Mouse (Mus musculus) hindbrain, postnatal 0 days (tissue): ENCODE data around the gene Alg12. TPM values are rescaled to one million over a fixed set of nuclear protein-coding genes. Genes with fewer than 3 reads are reported as not detected.
A peak's percentile ranks its signal among the peaks of the same experiment; 100 is the strongest.

ENCODE experiments used
- ATAC-seq: fragments of 200-750 bp; cut with Nextera tagmentation; 2 replicates; pipeline ENCODE4 v1.8.0; 2017; ENCODE audit warnings: mild to moderate bottlenecking, moderate TSS enrichment, moderate library complexity
- DNase-seq: peaks from one replicate; pipeline ENCODE4 v3.0.0-alpha.2; 2015; ENCODE audit warnings: low spot score
- H3K27ac ChIP-seq: fragments of 300-500 bp; sonication (generic); 2 replicates; pipeline ENCODE4 v1.5.1; 2014; ENCODE audit warnings: mild to moderate bottlenecking
- H3K27me3 ChIP-seq: fragments of 300-500 bp; sonication (generic); 2 replicates; pipeline ENCODE4 v1.6.1; 2014; ENCODE audit warnings: low read length, mixed read lengths; ENCODE audit not compliant: insufficient read depth
- H3K36me3 ChIP-seq: fragments of 300-500 bp; sonication (generic); 2 replicates; pipeline ENCODE4 v1.6.1; 2014; ENCODE audit warnings: low read length, mixed read lengths; ENCODE audit not compliant: insufficient read depth
- H3K4me1 ChIP-seq: fragments of 300-500 bp; sonication (generic); 2 replicates; pipeline ENCODE4 v1.6.1; 2014; ENCODE audit warnings: antibody characterized with exemption, low read length, mixed read lengths; ENCODE audit not compliant: insufficient read depth
- H3K4me2 ChIP-seq: fragments of 300-500 bp; sonication (generic); 2 replicates; pipeline ENCODE4 v1.6.1; 2014; ENCODE audit warnings: low read depth, mild to moderate bottlenecking, low read length, moderate library complexity, mixed read lengths
- H3K4me3 ChIP-seq: fragments of 300-500 bp; sonication (generic); 2 replicates; pipeline ENCODE4 v1.5.1; 2014; ENCODE audit warnings: low read length
- H3K9ac ChIP-seq: fragments of 300-500 bp; sonication (generic); replicated peaks from 2 replicates; pipeline ENCODE4 v1.6.1; 2014; ENCODE audit warnings: mild to moderate bottlenecking, low read length, moderate library complexity, mixed read lengths
- H3K9me3 ChIP-seq: fragments of 300-500 bp; sonication (generic); 2 replicates; pipeline ENCODE4 v1.6.1; 2016; ENCODE audit warnings: low read length, mixed read lengths
- CTCF ChIP-seq: IDR thresholded peaks from 2 replicates; pipeline ENCODE4 v1.5.1; 2016; ENCODE audit warnings: antibody characterized with exemption, control low read depth, low read depth
- WGBS: fragments of 180-500 bp; shearing (Covaris S2); extraction: QIAGEN DNeasy Blood & Tissue Kit; methylation state at CpG from one replicate; pipeline ENCODE4 v1.1.7; 2014; 5-methylcytosine and 5-hydroxymethylcytosine counted together
- polyA plus RNA-seq: library from polyadenylated mRNA; unstranded; fragments of >200 nt; fragmentation: Nextera tagmentation; extraction: Ambion mirVana; gene quantifications from 2 replicates; pipeline ENCODE4 v1.2.1, GENCODE M21; 2015
- total RNA-seq: library from RNA; depleted of rRNA; stranded (reverse); fragments of >200 nt; gene quantifications from 2 replicates; pipeline ENCODE4 v1.2.3, GENCODE M21; 2014

The Alg12 gene
- total and polyA plus RNA-seq, 2 experiments from 2014 or later = 7.2 to 12.7 TPM

DNA sequence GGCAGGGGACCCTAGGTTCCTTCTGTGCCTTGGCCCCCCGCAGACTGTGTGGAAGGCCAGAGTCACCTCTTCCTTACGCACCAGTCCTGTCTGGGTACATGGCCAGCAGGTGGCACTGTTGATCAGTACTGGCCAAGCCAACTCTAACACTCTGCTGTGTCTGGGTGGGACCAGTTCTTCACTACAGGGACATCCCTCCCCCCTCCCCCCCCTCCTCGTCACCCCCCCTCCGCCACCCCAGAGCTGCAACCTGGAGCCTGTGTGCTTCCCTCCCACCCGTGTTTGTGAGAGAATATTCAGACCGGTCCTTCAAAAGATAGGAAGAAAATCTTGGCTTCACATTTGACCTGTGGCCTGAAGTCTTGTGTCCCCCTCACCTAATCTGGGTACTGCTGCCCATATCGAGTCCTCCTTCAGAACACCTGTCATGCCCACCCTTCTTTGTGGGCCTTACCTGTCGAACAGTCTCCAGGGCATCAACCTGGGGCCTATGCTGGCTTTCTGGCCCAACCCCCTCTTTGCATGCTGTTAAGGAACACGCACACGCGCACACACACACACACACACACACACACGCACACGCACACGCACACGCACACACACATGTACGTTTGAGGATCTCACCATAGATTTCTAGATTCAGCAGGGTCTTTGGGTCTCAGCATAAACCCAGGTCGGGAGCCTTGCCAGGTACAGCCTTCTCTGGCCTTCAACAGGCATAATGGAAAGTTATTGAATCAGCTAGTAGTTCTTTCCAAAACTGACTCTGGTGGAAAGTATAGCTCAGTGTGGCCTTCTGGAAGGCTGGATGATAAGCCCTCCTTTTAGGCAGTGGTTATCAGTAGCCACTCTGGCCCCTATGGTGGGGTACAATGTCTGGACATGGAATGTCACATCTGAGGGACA, 9.9 kb upstream of the Alg12 start:
- DNase-seq (peak; percentile 92), ATAC-seq (peak; percentile 90)
- Histone ChIP-seq H3K36me3 (peaks cover 22% of the 10 kb centered on the region), H3K4me3 (no peak overlapping the region), H3K27ac (no peak overlapping the region), H3K4me1 (no peaks in the 10 kb centered on the region), H3K9ac (no peak overlapping the region), H3K9me3 (no peaks in the 10 kb centered on the region), H3K4me2 (no peak overlapping the region), H3K27me3 (no peaks in the 10 kb centered on the region)
- TF ChIP-seq CTCF = peak; percentile 91
- 57% methylated on average over 17 of the region's 17 CpGs for WGBS

DNA sequence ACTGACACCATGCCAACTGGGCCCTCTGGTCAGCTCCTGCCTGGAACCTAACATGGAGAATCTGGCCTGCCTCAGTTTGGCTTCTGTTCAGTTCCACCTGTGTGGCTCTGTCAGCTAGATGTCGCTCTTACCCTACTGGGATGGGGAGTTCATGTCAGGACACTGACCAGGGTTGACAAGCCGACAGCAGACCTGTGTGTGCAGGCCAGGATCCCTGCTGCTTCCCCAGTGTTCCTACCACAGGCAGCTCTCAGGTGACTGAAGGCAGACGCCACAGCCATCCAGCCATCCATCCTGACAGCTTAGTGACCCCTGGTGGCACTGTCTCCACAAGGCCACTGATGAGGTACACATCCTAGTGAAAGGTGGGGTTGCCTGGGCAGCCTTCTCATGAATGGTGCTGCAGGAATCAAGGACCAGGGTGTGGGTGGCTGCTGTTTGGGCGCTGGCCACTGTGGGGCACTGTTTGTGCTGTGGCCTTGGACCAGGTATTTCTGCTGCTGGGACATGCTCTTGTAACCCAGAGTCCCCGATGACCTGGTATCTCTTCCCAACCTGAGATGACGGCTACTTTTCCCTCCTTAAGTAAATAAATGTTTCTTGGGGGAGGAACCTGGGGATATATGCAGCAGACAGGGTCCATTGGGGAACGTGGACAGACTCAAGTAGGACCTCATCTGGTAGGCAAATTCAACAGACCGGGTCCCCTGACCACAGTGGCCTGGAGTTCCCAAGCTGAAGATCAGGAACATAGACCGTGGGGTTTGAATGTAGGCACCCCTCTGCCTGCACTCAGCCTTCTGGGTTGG, 9.1 kb upstream of the Alg12 start:
- Histone ChIP-seq H3K9ac (no peak overlapping the region), H3K4me3 (no peak overlapping the region), H3K9me3 (no peaks in the 10 kb centered on the region), H3K36me3 (peaks cover 27% of the 10 kb centered on the region), H3K27me3 (no peaks in the 10 kb centered on the region), H3K4me1 (no peaks in the 10 kb centered on the region), H3K4me2 (no peak overlapping the region), H3K27ac (no peak overlapping the region)
- TF ChIP-seq CTCF = peak; percentile 53
- DNase-seq (peak; percentile 64), ATAC-seq (peak; percentile 55; the same call in 1 of the 2 replicates)
- WGBS = 28% methylated on average over 9 of the region's 9 CpGs

GRCm38 (mm10) chr15:88827466-88827865, 8.3 kb upstream of the Alg12 start:
- no peak overlapping the region for H3K27ac ChIP-seq
- H3K4me1 ChIP-seq = no peaks in the 10 kb centered on the region
- WGBS = 91% methylated on average over 6 of the region's 6 CpGs
- no peak overlapping the region for H3K4me3 ChIP-seq
- TF ChIP-seq CTCF = no peak
- H3K9me3 ChIP-seq = no peaks in the 10 kb centered on the region
- no peak for DNase-seq
- peaks cover 33% of the 10 kb centered on the region for H3K36me3 ChIP-seq
- no peak overlapping the region for H3K9ac ChIP-seq
- no peak for ATAC-seq
- no peak overlapping the region for H3K4me2 ChIP-seq
- H3K27me3 ChIP-seq = no peaks in the 10 kb centered on the region

DNA sequence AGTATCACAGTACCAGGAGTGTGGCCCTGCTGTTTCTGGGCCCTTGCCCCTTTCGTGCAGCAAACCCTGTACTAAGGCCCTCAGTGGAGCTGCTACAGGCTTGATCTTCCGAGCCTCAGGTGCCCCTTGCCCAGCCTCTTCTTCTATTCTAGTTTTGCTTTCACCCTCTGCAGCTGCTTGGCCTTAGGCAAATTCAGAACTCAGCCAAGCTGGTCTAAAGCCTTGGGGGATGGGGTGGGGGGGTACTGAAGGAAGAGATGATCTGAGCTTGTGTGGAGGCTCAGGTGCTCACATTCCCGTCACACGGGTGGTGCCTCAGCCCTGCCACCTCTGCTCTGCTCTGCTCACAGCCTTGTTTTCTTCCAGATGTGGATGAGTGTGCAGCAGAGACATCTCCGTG, 4.3 kb upstream of the Alg12 start:
- Histone ChIP-seq H3K4me3 (no peak overlapping the region), H3K9me3 (no peaks in the 10 kb centered on the region), H3K4me2 (no peak overlapping the region), H3K27ac (no peak overlapping the region), H3K27me3 (no peaks in the 10 kb centered on the region), H3K4me1 (peaks cover 15% of the 10 kb centered on the region), H3K36me3 (peaks cover 41% of the 10 kb centered on the region), H3K9ac (no peak overlapping the region)
- WGBS = 98% methylated on average over 5 of the region's 5 CpGs
- DNase-seq = no peak
- no peak for ATAC-seq
- no peak for TF ChIP-seq CTCF

DNA sequence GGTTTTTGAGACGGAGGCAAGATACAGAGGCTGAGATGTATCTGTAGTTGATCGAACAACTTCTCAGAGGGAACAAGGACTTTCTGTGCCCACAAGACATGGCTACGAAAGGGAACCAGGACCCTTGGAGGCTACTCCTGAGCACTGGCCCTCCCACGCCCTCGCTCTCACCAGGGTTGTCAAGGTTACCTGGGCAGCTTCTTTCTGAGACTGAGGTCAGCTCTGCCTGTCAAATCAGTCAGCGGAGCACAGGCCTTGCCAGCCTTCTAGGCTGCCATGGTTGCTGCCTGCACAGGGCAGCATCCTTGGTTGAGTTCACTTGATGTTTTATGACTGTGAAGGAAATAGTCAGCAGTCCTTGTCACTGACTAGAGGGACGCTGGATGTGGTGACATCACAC, 3.4 kb upstream of the Alg12 start:
- peaks cover 16% of the 10 kb centered on the region for H3K4me1 ChIP-seq
- no peak for TF ChIP-seq CTCF
- H3K4me2 ChIP-seq = no peak overlapping the region
- 91% methylated on average over 7 of the region's 7 CpGs for WGBS
- H3K4me3 ChIP-seq = no peak overlapping the region
- no peak for DNase-seq
- no peaks in the 10 kb centered on the region for H3K9me3 ChIP-seq
- ATAC-seq = no peak
- H3K9ac ChIP-seq = no peak overlapping the region
- H3K27me3 ChIP-seq = no peaks in the 10 kb centered on the region
- peaks cover 41% of the 10 kb centered on the region for H3K36me3 ChIP-seq
- H3K27ac ChIP-seq = no peak overlapping the region

GRCm38 (mm10) chr15:88821403-88821802, 2.3 kb upstream of the Alg12 start:
- H3K4me1 ChIP-seq = peaks cover 16% of the 10 kb centered on the region
- H3K4me3 ChIP-seq = no peak overlapping the region
- H3K4me2 ChIP-seq = no peak overlapping the region
- 86% methylated on average over 7 of the region's 7 CpGs for WGBS
- TF ChIP-seq CTCF = no peak
- H3K27ac ChIP-seq = no peak overlapping the region
- DNase-seq (no peak), ATAC-seq (no peak)
- H3K36me3 ChIP-seq = peaks cover 38% of the 10 kb centered on the region
- H3K27me3 ChIP-seq = no peaks in the 10 kb centered on the region
- H3K9ac ChIP-seq = no peak overlapping the region
- H3K9me3 ChIP-seq = no peaks in the 10 kb centered on the region
